Mouse (Mus musculus): ENCODE results near the gene Gm26558.

The Gm26558 gene

DNA sequence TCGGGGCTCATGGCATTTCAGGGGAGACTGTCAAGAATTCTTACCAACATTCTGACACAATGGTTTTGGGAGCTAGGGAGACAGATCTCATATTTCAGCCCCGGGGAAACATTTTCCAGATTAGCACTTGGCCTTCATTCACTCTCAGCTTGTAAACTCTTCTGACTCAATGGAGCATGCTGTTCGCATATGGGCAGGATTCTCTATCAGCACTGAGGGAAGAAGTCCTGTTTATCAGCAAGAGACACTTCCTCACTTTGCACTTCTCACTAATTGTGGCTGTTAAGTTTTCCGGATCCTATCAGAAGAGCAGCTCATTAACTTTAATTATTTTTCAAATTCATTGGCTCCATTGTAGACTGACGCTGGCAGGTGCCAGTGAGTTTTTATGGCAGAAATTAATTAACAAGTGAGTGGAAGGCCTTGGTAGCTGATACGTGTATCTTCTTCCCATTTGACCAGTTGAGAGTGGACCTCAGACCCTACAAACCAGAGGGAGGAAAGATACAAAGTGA, 16.6 kb downstream of the Gm26558 start:
- no peak for DNase-seq

- DNase-seq = peak; percentile 10
These were observed 18.8 kb downstream of the Gm26558 start for GRCm38 (mm10) chr2:70642971-70643565.

DNA sequence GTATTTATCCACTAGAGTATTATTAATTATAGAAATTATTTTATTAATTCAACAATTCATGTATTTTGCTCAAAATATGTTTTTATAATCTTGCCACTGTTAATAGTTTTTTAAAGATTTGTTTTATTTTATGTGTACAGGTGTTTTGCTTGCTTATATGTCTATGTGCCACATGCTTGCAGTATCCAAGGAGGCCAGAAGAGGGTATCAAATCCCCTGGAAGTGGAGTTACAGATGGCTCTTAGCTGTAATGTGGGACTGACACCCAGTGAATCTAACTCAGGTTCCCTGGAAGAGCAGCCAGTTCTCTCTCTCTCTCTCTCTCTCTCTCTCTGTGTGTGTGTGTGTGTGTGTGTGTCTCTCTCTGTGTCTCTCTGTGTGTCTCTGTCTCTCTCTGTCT, 20.9 kb downstream of the Gm26558 start:
- DNase-seq = no peak

DNA sequence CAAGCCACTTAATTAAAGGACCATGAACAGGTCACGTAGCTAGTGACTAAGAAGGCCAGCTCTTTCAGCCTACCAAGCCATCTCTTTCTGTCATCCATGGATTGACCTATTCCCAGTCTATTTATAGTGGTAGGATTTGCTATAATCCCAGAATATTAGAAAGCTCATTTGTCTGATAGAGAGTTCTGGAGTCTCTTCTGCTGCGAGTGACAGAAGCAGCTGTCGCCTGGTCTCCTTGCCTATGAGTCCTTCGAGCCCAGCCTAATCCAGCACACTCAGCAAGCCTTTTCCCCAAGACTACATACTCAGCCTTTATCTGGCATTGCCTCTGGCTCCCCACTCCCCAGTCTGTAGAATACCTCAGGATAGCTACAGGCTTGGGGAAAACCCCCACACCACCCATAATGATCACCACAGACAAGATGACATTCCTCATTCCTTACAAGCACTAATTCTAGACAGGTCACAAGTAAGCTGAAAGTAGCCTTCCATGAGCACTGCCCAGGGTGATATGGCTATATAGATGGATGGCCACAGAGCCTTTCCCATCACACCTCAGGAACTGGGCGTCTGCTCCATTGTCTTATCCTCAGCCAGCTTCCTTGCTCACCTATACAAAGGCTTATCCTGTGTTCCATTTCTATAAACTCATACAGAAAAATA, 27.7 kb downstream of the Gm26558 start:
- no peak for DNase-seq

- DNase-seq = no peak
These were observed 29.5 kb downstream of the Gm26558 start for GRCm38 (mm10) chr2:70632412-70632811.

GRCm38 (mm10) chr2:70631321-70631720, 30.6 kb downstream of the Gm26558 start:
- no peak for DNase-seq

DNA sequence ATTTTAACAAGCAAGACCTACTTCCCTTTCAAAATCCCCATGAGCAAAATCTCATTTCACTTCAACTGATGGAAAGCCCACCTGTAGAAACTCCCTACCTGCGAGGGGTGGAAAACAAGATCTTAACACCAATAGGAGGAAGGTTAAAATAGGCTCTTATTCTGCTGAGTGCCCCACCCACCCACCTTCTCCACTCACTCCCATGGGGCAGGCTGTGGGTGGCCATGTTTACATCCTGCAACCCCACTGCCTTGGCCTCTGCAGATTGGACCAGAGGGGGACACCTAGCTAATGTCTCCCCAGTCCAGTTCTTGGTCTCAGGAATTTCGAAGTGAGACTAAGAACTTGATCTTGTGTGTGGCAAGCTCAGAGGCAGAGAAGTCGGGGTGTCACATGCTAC, 32.0 kb downstream of the Gm26558 start:
- DNase-seq = no peak

GRCm38 (mm10) chr2:70629339-70629761, 32.6 kb downstream of the Gm26558 start:
- no peak for DNase-seq

DNA sequence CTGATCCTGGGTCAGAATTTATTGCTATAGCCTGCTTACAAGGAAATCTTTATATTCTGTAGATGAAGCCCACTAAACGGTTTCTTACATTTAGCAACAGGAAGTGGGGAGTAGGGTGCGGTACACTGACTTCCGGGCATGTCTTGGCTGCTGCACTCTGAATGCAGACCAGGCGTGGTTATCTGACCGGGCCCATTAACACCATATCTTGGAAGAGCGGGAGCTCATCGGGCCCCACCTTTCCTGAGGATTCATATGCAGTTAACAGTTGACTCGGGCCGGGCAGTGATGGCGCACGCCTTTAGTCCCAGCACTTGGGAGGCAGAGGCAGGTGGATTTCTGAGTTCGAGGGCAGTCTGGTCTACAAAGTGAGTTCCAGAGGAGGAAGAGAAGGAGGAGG, 33.5 kb downstream of the Gm26558 start:
- DNase-seq = no peak

GRCm38 (mm10) chr2:70625761-70626160, 36.1 kb downstream of the Gm26558 start:
- no peak for DNase-seq

DNA sequence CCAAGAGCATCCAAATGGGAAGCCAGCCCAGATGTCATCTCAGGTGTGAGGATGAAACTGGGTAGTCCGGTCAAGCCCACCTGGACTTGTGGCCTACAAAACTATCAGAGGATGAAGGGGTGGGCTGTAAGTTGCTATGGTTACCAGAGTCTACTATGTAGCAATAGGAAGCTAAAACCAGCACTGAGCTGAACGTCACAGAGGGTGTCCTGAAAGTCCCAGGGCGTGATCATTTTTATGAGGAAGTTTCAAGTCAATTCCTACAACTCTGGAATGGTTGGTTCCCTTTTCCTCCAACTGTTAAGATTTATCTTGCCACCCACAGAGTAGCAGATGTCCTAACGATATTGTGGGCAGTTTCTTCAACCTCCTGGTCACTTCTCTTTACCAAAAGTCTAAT, 39.7 kb downstream of the Gm26558 start:
- no peak for DNase-seq

DNA sequence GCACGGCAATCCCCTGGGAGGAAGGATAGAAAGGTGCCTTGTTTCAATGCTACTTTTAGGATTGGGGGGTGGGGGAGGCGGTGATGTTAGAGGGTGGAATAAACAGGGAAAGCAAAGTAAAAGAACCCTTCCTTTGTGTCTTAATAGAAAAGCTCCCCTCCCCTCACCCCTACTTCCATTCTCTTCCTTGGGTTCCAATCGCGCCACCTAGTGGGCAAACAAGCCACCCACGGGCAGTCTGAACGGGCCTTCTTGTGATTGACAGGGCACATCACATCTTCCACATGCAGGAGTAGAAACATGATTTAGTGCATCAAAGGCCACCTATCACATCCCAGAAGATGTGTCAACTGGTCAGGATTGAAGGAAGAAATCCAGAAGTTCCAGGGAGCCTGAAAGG, 41.7 kb downstream of the Gm26558 start:
- DNase-seq = peak; percentile 67

GRCm38 (mm10) chr2:70619232-70619835, 42.6 kb downstream of the Gm26558 start:
- no peak for DNase-seq

GRCm38 (mm10) chr2:70616617-70617016, 45.3 kb downstream of the Gm26558 start:
- no peak for DNase-seq

DNA sequence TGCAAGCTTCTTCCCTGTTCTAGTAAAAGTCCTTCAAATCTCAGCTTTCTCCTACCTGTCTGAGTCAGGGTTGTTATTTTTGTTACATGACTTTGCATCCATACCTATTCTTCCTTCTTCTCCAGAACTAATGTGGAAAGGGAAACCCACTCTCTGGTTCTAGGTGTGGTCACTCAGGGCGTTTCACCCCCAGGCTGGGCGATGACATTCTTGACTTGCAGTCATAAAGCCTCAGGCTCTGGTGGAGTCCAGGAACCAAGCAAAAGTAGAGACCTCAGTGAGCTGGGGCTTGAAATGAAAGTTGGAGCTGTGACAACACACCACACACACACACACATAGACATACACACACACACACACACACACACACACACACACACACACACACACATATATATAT, 45.8 kb downstream of the Gm26558 start:
- no peak for DNase-seq

DNA sequence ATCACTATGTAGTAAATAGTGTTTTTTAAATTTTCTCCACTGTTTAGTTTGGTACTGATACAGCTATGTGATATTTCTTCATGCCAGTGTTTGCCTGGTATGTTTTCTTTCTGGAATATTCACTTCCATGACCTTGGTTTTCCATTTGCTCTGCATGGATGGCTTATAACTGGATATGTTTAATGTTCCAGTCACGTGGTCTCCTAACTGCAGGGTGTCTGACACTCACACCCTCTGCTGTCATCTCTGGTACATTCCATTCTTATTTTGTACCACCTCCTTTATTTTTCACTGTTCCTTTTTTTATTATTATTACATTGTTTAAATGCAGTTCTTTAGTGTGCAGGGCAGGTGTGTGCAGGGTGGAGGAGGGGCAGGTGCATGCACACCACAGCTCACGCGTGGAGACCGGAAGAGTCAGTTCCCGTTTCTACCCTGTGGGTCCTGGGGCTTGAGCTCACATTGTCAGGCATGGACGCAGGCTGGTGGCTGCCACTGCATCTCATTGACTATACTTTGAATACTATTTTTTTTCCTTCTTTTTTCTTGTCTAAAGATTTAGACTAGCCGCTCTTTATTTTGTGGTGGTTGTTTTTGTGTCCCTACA, 47.1 kb downstream of the Gm26558 start:
- DNase-seq = no peak
